Mouse (Mus musculus) heart, embryonic 13.5 days (tissue): ENCODE results near the gene Ccer1. TPM values are rescaled to one million over a fixed set of nuclear protein-coding genes. Genes with fewer than 3 reads are reported as not detected.

Source experiments
- ATAC-seq: fragments of 200-750 bp; cut with Nextera tagmentation; 2 replicates; pipeline ENCODE4 v1.8.0; 2017; ENCODE audit warnings: moderate TSS enrichment; ENCODE audit not compliant: insufficient number of reproducible peaks, low FRiP score, low TSS enrichment; ENCODE audit errors: extremely low read depth
- H3K27ac ChIP-seq: fragments of 300-500 bp; sonication (generic); replicated peaks from 2 replicates; pipeline ENCODE4 v1.5.1; 2015; ENCODE audit warnings: moderate library complexity, mild to moderate bottlenecking, inconsistent platforms
- H3K27me3 ChIP-seq: fragments of 300-500 bp; sonication (generic); replicated peaks from 2 replicates; pipeline ENCODE4 v1.6.1; 2015; ENCODE audit warnings: mild to moderate bottlenecking, inconsistent platforms
- H3K36me3 ChIP-seq: fragments of 300-500 bp; sonication (generic); 2 replicates; pipeline ENCODE4 v1.6.1; 2015; ENCODE audit warnings: mild to moderate bottlenecking, inconsistent platforms
- H3K4me1 ChIP-seq: fragments of 300-500 bp; sonication (generic); 2 replicates; pipeline ENCODE4 v1.6.1; 2015; ENCODE audit warnings: inconsistent platforms
- H3K4me2 ChIP-seq: fragments of 300-500 bp; sonication (generic); 2 replicates; pipeline ENCODE4 v1.6.1; 2015; ENCODE audit warnings: inconsistent platforms, mild to moderate bottlenecking, moderate library complexity
- H3K4me3 ChIP-seq: fragments of 300-500 bp; sonication (generic); 2 replicates; pipeline ENCODE4 v1.5.1; 2015; ENCODE audit warnings: moderate library complexity, mild to moderate bottlenecking, inconsistent platforms
- H3K9ac ChIP-seq: fragments of 300-500 bp; sonication (generic); 2 replicates; pipeline ENCODE4 v1.6.1; 2015; ENCODE audit warnings: inconsistent platforms, mild to moderate bottlenecking, moderate library complexity
- H3K9me3 ChIP-seq: fragments of 300-500 bp; sonication (generic); 2 replicates; pipeline ENCODE4 v1.6.1; 2016; ENCODE audit warnings: inconsistent platforms
- WGBS: fragments of 180-500 bp; shearing (Covaris S2); methylation state at CpG from one replicate; pipeline ENCODE4 v1.1.7; 2015; ENCODE audit warnings: mixed read lengths; 5-methylcytosine and 5-hydroxymethylcytosine counted together
- polyA plus RNA-seq: library from polyadenylated mRNA; unstranded; fragments of >200 nt; fragmentation: Nextera tagmentation; extraction: Ambion mirVana; gene quantifications from 2 replicates; pipeline ENCODE4 v1.2.1, GENCODE M21; 2015

Gene Ccer1
- polyA plus RNA-seq = not detected in 2 replicates

DNA sequence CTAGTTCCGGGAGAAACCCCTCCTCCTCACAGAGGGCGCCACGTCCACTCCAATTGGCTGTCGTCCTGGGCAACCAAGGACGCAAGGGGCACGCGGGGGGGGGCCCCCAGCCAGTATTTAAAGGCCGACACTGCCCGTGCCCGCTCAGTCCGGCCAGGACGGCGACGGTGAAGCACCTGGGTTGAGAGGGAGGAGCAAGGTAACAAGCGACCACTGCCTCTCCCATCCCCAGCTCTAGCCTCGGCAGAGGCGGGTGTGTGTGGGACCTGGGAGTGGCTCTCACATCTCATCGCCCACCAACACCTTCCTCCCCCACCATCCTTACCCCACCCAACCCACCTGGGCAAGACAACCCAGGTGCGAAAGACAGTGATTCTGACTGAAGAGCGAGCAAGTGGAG, at the start of gene Ccer1:
Gene Ccer1, plus strand, starts transcription at position 147 of the 400 bp plus-strand sequence.
- Histone ChIP-seq H3K9ac (no peak within 1 kb of the TSS), H3K4me2 (peak within 1 kb of the TSS; percentile 6), H3K4me1 (no peaks in the 10 kb centered on the region), H3K4me3 (no peak within 1 kb of the TSS), H3K36me3 (no peaks in the 10 kb centered on the region), H3K9me3 (peaks cover 11% of the 10 kb centered on the region), H3K27me3 (no peaks in the 10 kb centered on the region), H3K27ac (no peak within 1 kb of the TSS)
- WGBS = 65% methylated on average over 20 of the region's 20 CpGs
- no peak for ATAC-seq

DNA sequence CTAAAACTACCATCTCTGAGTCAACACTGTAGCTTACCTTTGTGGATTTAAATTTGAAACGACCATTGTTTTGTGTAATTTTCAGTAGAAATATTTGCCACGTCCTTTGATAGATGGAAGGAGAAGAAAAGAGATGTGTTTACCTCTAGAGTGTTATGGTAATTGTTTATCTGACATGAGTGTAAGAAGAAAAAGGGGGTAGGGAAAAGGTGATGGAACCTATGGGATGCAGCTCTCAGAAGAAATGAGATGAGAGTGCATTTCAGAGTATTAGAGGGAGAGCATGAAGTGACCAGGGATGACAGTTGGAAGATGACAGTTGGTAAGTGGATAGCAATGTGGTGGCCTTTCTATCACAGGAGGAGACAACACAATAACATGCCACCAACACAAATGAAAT, 49.1 kb upstream of the Ccer1 start, which contains the start of gene Epyc:
Gene Epyc, plus strand, starts transcription at position 301 of the 400 bp plus-strand sequence.
- Histone ChIP-seq H3K27me3 (no peaks in the 10 kb centered on the region), H3K4me2 (no peak within 1 kb of the TSS), H3K4me3 (no peak within 1 kb of the TSS), H3K4me1 (no peaks in the 10 kb centered on the region), H3K27ac (no peak within 1 kb of the TSS), H3K9me3 (no peaks in the 10 kb centered on the region), H3K9ac (no peak within 1 kb of the TSS), H3K36me3 (no peaks in the 10 kb centered on the region)
- no peak for ATAC-seq
- WGBS = 72% methylated on average over 2 of the region's 2 CpGs

DNA sequence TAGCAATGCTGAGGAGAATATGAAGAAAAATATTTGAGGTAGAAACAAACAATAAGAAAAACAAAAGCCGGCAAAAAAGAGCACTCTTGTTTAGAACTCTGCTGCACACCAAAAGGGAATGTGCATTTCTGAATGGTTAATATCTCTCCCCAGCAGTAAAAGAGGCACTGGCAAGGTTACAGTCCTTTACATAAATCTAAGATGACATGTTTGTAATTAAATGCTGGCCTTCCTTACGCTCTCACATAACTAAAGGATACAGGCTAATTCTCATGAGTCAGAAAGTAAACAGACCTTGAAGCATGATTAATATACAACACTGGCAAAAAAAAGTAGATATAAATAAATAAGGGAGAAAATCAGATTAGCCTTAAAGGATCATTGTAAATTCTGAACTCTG, 42.5 kb upstream of the Ccer1 start:
- ATAC-seq = no peak
- Histone ChIP-seq H3K36me3 (no peaks in the 10 kb centered on the region), H3K9me3 (no peaks in the 10 kb centered on the region), H3K4me1 (no peaks in the 10 kb centered on the region), H3K4me2 (no peak overlapping the region), H3K27ac (no peak overlapping the region), H3K27me3 (no peaks in the 10 kb centered on the region), H3K9ac (no peak overlapping the region), H3K4me3 (no peak overlapping the region)
- WGBS = 79% methylated on average over 2 of the region's 2 CpGs

DNA sequence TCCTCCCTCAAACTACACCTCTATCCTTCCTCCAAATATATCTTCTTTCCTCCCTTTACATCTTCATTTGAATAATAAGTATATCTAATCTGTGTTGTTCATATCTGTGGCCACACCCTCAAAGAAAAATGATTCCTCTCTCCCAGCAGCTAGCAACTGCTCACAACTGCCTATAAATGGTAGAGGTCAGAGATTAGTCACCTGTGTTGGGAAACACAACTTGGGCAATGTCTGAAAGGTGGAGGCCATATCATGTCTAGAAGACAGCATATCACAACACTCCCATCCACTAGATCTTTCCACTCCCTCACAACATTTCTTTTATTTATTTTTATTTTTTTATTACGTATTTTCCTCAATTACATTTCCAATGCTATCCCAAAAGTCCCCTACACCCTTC, 33.4 kb upstream of the Ccer1 start:
- no peak for ATAC-seq
- 61% methylated on average over 1 of the region's 1 CpGs for WGBS
- H3K4me1 ChIP-seq = no peaks in the 10 kb centered on the region

DNA sequence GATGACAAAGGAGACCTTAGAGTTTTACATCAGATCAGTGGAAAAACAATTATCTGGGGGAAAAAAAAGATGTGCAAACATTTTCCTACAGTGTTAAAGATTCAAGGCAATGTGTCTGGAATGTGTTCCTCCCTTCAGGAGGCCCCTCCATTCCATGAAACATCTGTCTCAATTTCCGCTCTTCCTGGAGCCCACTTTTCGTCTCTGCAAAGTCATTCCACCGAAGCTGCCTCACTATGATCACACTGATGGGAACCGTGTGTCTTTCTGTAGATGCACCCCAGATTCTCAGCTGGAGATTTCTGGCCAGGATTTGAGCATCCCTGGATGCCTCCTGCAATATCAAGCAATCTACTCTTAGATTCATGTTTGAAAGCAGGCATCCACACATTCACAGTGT, 24.2 kb upstream of the Ccer1 start:
- WGBS = 54% methylated on average over 4 of the region's 4 CpGs
- ATAC-seq = no peak

More for the DNA sequence above, 33.4 kb upstream of the Ccer1 start:
- Histone ChIP-seq H3K9ac (no peak overlapping the region), H3K27me3 (no peaks in the 10 kb centered on the region), H3K36me3 (no peaks in the 10 kb centered on the region), H3K4me2 (no peak overlapping the region), H3K9me3 (no peaks in the 10 kb centered on the region), H3K27ac (no peak overlapping the region), H3K4me3 (no peak overlapping the region)

DNA sequence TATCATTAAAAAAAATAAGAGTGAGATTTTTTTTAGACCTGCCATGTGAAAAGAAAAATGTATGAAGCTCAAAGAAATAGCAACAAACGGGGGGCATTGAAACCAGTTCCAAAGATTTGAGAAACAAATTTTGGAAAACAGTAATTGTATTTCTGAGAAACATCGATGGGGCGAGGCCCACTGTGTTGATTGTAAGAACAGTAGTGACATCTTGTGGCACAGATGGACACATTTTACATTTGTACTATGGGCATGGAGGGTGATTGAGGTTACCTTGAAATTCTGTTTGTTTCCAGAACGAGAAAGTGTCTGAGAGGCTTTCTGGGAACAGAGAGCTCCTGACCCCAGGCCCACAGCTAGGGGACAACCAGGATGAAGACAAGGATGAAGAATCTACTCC, 22.7 kb upstream of the Ccer1 start:
- Histone ChIP-seq H3K27ac (no peak overlapping the region), H3K4me1 (0 out of 2 replicates have a peak, but pooled peaks cover 8% of the 10 kb centered on the region), H3K4me3 (no peak overlapping the region), H3K36me3 (no peaks in the 10 kb centered on the region), H3K9ac (no peak overlapping the region), H3K4me2 (no peak overlapping the region), H3K27me3 (no peaks in the 10 kb centered on the region), H3K9me3 (no peaks in the 10 kb centered on the region)
- 48% methylated on average over 4 of the region's 4 CpGs for WGBS
- ATAC-seq = no peak

More for the DNA sequence above, 24.2 kb upstream of the Ccer1 start:
- Histone ChIP-seq H3K9me3 (no peaks in the 10 kb centered on the region), H3K4me3 (no peak overlapping the region), H3K4me1 (0 out of 2 replicates have a peak, but pooled peaks cover 8% of the 10 kb centered on the region), H3K4me2 (no peak overlapping the region), H3K27me3 (no peaks in the 10 kb centered on the region), H3K36me3 (no peaks in the 10 kb centered on the region), H3K27ac (no peak overlapping the region; the same call in 1 of the 2 replicates), H3K9ac (no peak overlapping the region)

DNA sequence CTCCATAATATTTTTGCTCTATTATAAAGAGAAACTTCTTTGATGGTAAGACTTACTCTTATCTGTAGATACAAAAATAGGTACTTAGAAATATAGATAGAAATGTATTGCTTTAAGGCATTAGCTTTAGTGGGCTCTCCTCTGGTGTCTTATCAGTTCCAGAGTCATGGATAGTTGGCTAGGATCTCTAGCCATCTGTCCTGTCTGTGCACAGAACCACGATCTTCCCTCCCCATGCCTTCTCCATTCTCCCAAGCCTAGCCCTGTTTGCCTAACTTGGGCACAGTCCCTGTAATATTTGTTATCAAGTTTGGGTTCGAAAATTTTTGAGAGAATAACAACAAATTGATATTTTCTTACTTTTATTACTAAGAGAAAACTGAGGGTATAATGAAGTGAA, 19.6 kb upstream of the Ccer1 start:
- Histone ChIP-seq H3K4me2 (no peak overlapping the region), H3K9ac (no peak overlapping the region), H3K27ac (no peak overlapping the region), H3K36me3 (no peaks in the 10 kb centered on the region), H3K4me3 (no peak overlapping the region), H3K9me3 (no peaks in the 10 kb centered on the region), H3K27me3 (no peaks in the 10 kb centered on the region), H3K4me1 (0 out of 2 replicates have a peak, but pooled peaks cover 7% of the 10 kb centered on the region)
- 41% methylated on average over 2 of the region's 2 CpGs for WGBS
- no peak for ATAC-seq

DNA sequence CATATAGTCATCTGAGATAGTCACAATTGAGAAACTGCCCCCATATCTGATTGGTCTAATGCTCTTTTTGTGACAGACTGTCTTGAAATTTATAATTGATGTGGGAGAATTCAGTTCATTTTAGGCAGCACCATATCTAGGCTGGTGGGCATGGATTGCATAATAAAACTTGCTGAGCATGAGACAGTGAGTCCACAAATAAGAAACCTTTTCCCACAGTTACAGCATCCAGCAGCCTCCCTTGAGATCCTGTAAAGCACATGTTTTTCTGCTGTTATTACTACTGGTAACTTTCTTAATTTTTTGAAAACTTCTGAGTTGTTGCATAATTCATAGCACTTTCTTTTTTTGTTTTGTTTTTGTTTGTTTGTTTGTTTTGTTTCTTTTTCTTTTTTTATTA, 9.9 kb upstream of the Ccer1 start:
- no peak overlapping the region for H3K9ac ChIP-seq
- no peak overlapping the region for H3K4me3 ChIP-seq
- H3K4me1 ChIP-seq = no peaks in the 10 kb centered on the region
- no peak overlapping the region for H3K27ac ChIP-seq
- H3K4me2 ChIP-seq = no peak overlapping the region
- H3K36me3 ChIP-seq = no peaks in the 10 kb centered on the region
- no peaks in the 10 kb centered on the region for H3K27me3 ChIP-seq
- no peaks in the 10 kb centered on the region for H3K9me3 ChIP-seq
- ATAC-seq = no peak

DNA sequence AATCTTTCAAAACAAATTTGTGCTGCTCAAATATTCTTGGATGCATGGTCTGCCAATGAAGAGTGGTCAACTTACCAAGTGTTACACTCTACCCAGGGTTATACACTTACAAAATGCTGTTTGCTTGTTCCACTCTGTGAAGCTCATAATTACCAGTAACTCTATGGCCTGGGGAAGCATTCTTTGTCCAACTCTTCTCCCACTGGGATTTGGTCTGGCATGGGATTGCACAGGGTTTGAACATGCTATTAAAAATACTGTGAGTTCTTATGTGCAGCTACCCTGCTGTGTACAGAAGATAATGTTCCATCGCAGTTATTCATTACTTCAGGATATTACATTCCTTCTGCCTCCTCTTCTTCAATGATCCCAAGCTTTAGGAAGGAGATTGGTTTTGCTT, 5.7 kb upstream of the Ccer1 start:
- Histone ChIP-seq H3K9ac (no peak overlapping the region), H3K36me3 (no peaks in the 10 kb centered on the region), H3K27ac (no peak overlapping the region), H3K9me3 (no peaks in the 10 kb centered on the region), H3K4me3 (no peak overlapping the region), H3K4me2 (no peak overlapping the region), H3K4me1 (no peaks in the 10 kb centered on the region), H3K27me3 (no peaks in the 10 kb centered on the region)
- ATAC-seq = no peak
- WGBS = 79% methylated on average over 1 of the region's 1 CpGs

DNA sequence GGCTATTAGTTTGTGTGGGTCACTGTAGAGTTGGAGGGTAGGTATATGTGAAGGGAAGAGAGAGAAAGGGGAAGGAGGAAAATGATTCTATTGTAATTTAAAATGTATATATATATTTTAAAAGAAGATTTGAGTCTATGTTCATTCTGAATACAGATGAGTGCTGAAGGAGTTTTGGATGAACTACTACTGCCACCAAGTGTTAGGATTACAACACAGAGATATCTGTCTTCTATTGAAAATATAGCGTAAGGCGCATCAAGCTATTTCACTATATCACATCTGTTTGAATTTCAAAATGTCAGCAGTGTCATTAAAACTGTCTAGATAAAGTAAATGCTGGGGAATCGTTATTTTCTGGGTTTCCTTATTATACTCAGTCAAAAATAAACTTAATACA, 3.4 kb upstream of the Ccer1 start:
- H3K36me3 ChIP-seq = no peaks in the 10 kb centered on the region
- no peak overlapping the region for H3K4me2 ChIP-seq
- H3K9ac ChIP-seq = no peak overlapping the region
- H3K4me1 ChIP-seq = no peaks in the 10 kb centered on the region
- peaks cover 11% of the 10 kb centered on the region for H3K9me3 ChIP-seq
- H3K27me3 ChIP-seq = no peaks in the 10 kb centered on the region
- no peak overlapping the region for H3K4me3 ChIP-seq
- H3K27ac ChIP-seq = no peak overlapping the region
- 68% methylated on average over 3 of the region's 3 CpGs for WGBS
- no peak for ATAC-seq

DNA sequence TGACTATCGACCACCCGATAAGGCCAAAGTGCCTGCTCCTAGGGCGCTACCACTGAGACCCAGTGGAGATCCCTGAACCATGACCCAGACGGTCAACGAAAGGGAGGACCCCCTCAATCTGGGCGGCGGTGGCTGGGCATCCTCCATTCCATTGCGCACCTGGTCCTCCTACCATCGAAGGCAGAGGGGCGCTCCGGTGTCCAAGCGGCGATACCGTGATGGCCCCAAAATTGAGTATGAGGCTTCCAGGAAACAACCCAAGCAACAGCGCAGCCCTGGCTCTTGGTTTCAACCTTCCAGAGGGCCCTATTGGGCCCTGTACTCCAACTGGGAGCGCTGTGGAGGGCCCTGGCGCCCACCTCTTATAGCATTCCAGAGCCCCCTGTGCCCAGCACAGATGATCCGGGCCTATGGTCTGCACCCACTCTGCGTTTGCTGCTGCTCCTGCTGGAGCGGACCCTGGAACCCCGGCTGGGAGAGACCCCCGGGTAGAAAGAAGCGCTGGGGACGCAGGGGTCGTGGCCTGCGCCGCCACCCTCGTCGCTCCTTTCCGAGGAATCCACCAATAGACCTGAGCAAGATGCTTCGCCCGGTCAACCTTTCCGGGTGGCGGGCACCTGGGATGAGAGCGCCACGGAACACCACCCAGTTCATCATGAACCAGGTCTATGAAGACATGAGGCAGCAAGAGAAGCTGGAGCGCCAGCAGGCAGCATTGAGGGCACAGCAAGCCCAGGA, 708 bp downstream of the Ccer1 start:
- 78% methylated on average over 37 of the region's 37 CpGs for WGBS
- no peak for ATAC-seq
- H3K9ac ChIP-seq = no peak overlapping the region
- H3K27me3 ChIP-seq = no peaks in the 10 kb centered on the region
- no peaks in the 10 kb centered on the region for H3K36me3 ChIP-seq
- H3K4me2 ChIP-seq = no peak overlapping the region
- peaks cover 11% of the 10 kb centered on the region for H3K9me3 ChIP-seq
- H3K27ac ChIP-seq = no peak overlapping the region
- H3K4me1 ChIP-seq = no peaks in the 10 kb centered on the region
- H3K4me3 ChIP-seq = no peak overlapping the region

DNA sequence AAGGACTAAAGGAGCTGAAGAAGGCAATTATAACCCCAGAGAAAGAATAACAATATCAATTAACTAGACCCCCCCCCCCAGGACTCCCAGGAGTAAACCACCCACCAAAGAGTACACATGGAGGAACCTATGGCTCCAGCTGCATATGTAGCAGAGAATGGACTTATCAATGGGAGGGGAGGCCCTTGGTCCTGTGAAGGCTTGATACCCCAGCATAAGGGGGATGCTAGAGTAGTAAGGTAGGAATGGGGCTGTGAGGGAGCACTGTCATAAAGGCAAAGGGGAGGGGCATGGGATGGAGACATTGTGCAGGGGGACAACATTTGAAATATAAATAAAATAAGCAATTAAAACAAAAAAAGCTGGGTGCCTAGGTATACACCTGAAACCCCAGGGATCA, 9.5 kb downstream of the Ccer1 start:
- no peaks in the 10 kb centered on the region for H3K4me1 ChIP-seq
- H3K27ac ChIP-seq = no peak overlapping the region
- H3K4me2 ChIP-seq = no peak overlapping the region
- ATAC-seq = no peak
- H3K4me3 ChIP-seq = no peak overlapping the region
- H3K9ac ChIP-seq = no peak overlapping the region
- no peaks in the 10 kb centered on the region for H3K27me3 ChIP-seq
- no peaks in the 10 kb centered on the region for H3K9me3 ChIP-seq
- no peaks in the 10 kb centered on the region for H3K36me3 ChIP-seq
